Comparison of ENCODE assay signal across 24 mouse cellular contexts in the genomic region with DNA sequence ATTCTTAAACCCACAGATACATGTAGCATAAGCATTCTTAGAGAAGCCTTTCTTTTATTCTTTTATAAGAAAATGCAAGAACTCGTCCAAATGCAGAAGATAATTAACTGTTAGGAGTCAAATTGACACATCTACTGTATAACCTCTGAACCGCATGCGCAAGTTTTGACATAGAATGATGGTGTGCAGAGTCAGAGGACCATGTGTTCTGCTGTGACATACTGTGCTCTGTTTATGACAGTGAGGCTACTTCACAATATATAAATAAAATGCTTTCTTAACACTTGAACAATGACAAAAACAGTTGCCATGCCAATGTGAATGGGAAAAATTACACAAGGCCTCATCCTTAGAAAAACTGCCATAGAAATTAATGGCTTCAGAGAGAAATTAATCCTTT.
"Had no signal": no experiment of that assay in that cellular context is flagged by ENCODE, and none has a peak within 500 bp of the region (broad histone marks: within the 10 kb centered on the region; RNA-seq: fewer than 3 reads in every experiment).

No protein-coding gene starts in this region.

- H3K4me3 ChIP-seq: gastrocnemius, adult 2 months; heart, embryonic 10.5 days; heart, embryonic 12.5 days; hindbrain, embryonic 10.5 days; hindbrain, embryonic 12.5 days; intestine, embryonic 15.5 days; layer of hippocampus, adult 2 months; left cerebral cortex, adult 2 months; limb, embryonic 10.5 days; limb, embryonic 12.5 days had no signal

- H3K9ac ChIP-seq: heart, embryonic 12.5 days; hindbrain, embryonic 12.5 days; hindbrain, embryonic 14.5 days; intestine, embryonic 15.5 days; limb, embryonic 12.5 days had no signal

- DNase-seq: gastrocnemius, adult 2 months; gastrocnemius, postnatal 10 days; gastrocnemius, postnatal 25 days; heart, adult 18-20 months; heart, postnatal 10 days; heart, postnatal 4 days; kidney, adult 18-20 months; kidney, adult 8-10 months; kidney, postnatal 10 days; kidney, postnatal 25 days; kidney, postnatal 4 days had no signal

- H3K27me3 ChIP-seq: heart, embryonic 12.5 days; hindbrain, embryonic 12.5 days; intestine, embryonic 15.5 days; limb, embryonic 12.5 days had no signal

- H3K27ac ChIP-seq: gastrocnemius, adult 2 months; heart, embryonic 10.5 days; hindbrain, embryonic 10.5 days; hindbrain, embryonic 12.5 days; hindbrain, embryonic 14.5 days; intestine, embryonic 15.5 days; layer of hippocampus, adult 2 months; left cerebral cortex, adult 2 months; limb, embryonic 10.5 days; limb, embryonic 12.5 days had no signal

- ATAC-seq: hindbrain, embryonic 16.5 days; inflammation-experienced regulatory T-cells, adult 6 months; intestine, embryonic 15.5 days; intestine, postnatal 0 days had no signal

- H3K36me3 ChIP-seq: heart, embryonic 10.5 days; heart, embryonic 12.5 days; hindbrain, embryonic 10.5 days; hindbrain, embryonic 12.5 days; intestine, embryonic 15.5 days; limb, embryonic 10.5 days; limb, embryonic 12.5 days had no signal

- H3K4me2 ChIP-seq: heart, embryonic 12.5 days; hindbrain, embryonic 12.5 days; hindbrain, embryonic 14.5 days; intestine, embryonic 15.5 days; limb, embryonic 12.5 days had no signal

- H3K4me1 ChIP-seq: heart, embryonic 10.5 days; heart, embryonic 12.5 days; hindbrain, embryonic 10.5 days; hindbrain, embryonic 12.5 days; intestine, embryonic 15.5 days; limb, embryonic 10.5 days; limb, embryonic 12.5 days had no signal

- H3K9me3 ChIP-seq: heart, embryonic 10.5 days; heart, embryonic 12.5 days; hindbrain, embryonic 10.5 days; hindbrain, embryonic 12.5 days; intestine, embryonic 15.5 days; limb, embryonic 10.5 days; limb, embryonic 12.5 days had no signal
